Mouse (Mus musculus) heart, embryonic 16.5 days (tissue): ENCODE results near the gene Fut2. TPM values are rescaled to one million over a fixed set of nuclear protein-coding genes. Genes with fewer than 3 reads are reported as not detected.

ENCODE experiments used
- ATAC-seq: fragments of 200-750 bp; cut with Nextera tagmentation; replicated peaks from 2 replicates; pipeline ENCODE4 v1.8.0; 2017; ENCODE audit warnings: moderate number of reproducible peaks; ENCODE audit not compliant: insufficient read depth, low FRiP score; ENCODE audit errors: extremely low read depth
- H3K27ac ChIP-seq: fragments of 300-500 bp; sonication (generic); 2 replicates; pipeline ENCODE4 v1.5.1; 2014; ENCODE audit warnings: mild to moderate bottlenecking, low read length, control low read depth, moderate library complexity
- H3K27me3 ChIP-seq: fragments of 300-500 bp; sonication (generic); 2 replicates; pipeline ENCODE4 v1.6.1; 2014; ENCODE audit warnings: low read length, mixed read lengths; ENCODE audit not compliant: control insufficient read depth, insufficient read depth
- H3K36me3 ChIP-seq: fragments of 300-500 bp; sonication (generic); 2 replicates; pipeline ENCODE4 v1.6.1; 2014; ENCODE audit not compliant: control insufficient read depth, insufficient read depth
- H3K4me1 ChIP-seq: fragments of 300-500 bp; sonication (generic); 2 replicates; pipeline ENCODE4 v1.6.1; 2014; ENCODE audit warnings: low read length, mixed read lengths; ENCODE audit not compliant: control insufficient read depth, insufficient read depth
- H3K4me2 ChIP-seq: fragments of 300-500 bp; sonication (generic); 2 replicates; pipeline ENCODE4 v1.6.1; 2014; ENCODE audit warnings: low read depth, mild to moderate bottlenecking, control low read depth, low read length
- H3K4me3 ChIP-seq: fragments of 300-500 bp; sonication (generic); 2 replicates; pipeline ENCODE4 v1.5.1; 2014; ENCODE audit warnings: mild to moderate bottlenecking, control low read depth, low read length
- H3K9ac ChIP-seq: fragments of 300-500 bp; sonication (generic); 2 replicates; pipeline ENCODE4 v1.6.1; 2014; ENCODE audit warnings: low read length, control low read depth
- H3K9me3 ChIP-seq: fragments of 300-500 bp; sonication (generic); replicated peaks from 2 replicates; pipeline ENCODE4 v1.6.1; 2016; ENCODE audit warnings: low read length; ENCODE audit not compliant: control insufficient read depth
- WGBS: fragments of 180-500 bp; shearing (Covaris S2); extraction: QIAGEN DNeasy Blood & Tissue Kit; methylation state at CpG from one replicate; pipeline ENCODE4 v1.1.7; 2014; 5-methylcytosine and 5-hydroxymethylcytosine counted together
- polyA plus RNA-seq: library from polyadenylated mRNA; unstranded; fragments of >200 nt; fragmentation: Nextera tagmentation; extraction: Ambion mirVana; gene quantifications from 2 replicates; pipeline ENCODE4 v1.2.1, GENCODE M21; 2015

Fut2 gene
- polyA plus RNA-seq, 1 experiment from 2014 or later, result 1.6 TPM

DNA sequence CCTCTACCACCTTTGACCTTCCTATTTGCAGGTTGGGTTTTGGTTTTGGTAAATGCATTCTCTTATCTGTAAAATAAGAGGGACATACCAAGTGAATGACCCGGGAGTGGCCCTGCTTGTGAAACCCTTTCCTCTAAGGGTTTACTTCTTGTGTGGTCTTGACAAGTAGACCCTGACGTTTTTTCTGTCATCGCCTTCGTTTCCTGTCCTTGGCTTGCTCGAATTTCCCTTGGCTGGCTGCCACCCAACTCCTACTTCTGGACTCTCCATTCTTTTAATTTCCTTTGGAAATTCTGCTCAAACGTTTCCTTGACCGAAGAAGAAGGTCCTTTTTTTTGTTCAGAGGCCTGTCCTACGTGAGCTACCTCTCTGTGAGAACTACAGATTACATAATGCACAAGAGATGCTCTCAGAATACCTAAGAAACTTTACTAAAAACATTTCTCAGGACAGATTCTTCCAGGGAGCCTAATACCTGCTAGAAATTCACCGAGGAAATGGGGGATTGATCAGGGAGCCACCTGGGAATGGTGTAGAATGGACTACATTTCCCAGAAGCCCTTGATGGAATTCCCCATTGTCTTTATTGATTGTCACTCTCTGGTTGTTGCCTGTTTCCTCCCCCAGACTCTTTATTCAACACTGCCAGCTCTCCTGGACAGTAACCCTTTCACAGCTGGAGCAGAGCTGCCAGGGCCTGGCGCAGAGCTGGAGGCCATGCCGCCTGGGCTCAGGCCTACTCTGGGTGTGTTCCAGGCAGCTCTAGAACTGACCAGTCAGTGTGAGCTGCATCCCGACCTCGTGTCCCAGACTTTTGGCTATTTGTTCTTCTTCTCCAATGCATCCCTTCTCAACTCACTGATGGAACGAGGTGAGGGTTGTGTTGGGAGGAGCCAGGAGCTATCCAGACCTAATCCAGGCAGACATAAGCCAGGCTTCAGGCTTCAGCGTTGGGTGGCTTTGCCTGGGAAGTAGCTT is 30.2 kb downstream of the Fut2 start:
- Histone ChIP-seq H3K4me3 (no peak overlapping the region), H3K4me1 (peaks cover 33% of the 10 kb centered on the region), H3K27me3 (0 out of 2 replicates have a peak, but pooled peaks cover 2% of the 10 kb centered on the region), H3K27ac (peak overlapping the region; percentile 79), H3K9me3 (no peaks in the 10 kb centered on the region), H3K9ac (no peak overlapping the region), H3K4me2 (peak overlapping the region; percentile 14), H3K36me3 (peaks cover 9% of the 10 kb centered on the region)
- no peak; the same call in 1 of the 2 replicates for ATAC-seq
- 56% methylated on average over 15 of the region's 15 CpGs for WGBS

DNA sequence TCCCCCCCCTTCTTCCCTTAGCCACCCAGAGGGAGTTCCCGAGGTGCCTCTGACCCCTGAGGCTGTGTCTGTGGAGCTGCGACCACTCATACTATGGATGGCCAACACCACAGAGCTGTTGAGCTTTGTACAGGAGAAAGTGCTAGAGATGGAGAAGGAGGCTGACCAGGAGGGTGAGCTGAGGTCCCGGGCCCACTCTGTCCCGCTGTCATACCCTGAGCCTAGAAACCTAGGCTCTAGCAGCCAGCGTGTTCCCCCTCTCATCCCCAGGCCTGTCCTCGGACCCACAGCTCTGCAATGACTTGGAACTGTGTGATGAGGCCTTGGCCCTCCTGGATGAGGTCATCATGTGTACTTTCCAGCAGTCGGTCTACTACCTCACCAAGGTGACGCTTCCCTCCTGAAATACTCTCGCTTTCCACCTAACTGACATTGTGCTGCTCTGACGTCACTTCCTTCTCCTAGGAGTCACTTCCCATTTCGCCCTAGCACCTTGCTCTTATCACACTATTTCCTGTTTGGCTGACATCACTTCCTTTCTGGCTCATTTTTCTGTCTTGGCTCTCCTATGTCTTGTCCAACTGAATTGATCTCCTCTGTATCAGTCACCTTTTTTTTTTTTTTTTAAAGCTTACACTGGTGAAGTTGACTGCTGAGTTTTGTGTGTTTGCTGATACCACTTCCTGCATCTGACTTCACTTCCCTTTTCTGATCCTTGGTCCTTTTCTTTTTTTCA is 31.1 kb downstream of the Fut2 start:
- H3K27me3 ChIP-seq, result 0 out of 2 replicates have a peak, but pooled peaks cover 2% of the 10 kb centered on the region
- H3K9me3 ChIP-seq, result no peaks in the 10 kb centered on the region
- H3K4me1 ChIP-seq, result peaks cover 27% of the 10 kb centered on the region
- WGBS, result 68% methylated on average over 11 of the region's 11 CpGs
- no peak overlapping the region for H3K9ac ChIP-seq
- no peak overlapping the region for H3K4me2 ChIP-seq
- H3K4me3 ChIP-seq, result no peak overlapping the region
- H3K36me3 ChIP-seq, result peaks cover 9% of the 10 kb centered on the region
- H3K27ac ChIP-seq, result peak overlapping the region; percentile 79
- ATAC-seq, result no peak

- no peaks in the 10 kb centered on the region for H3K9me3 ChIP-seq
- 0 out of 2 replicates have a peak overlapping the region, but pooled peaks have one; percentile 21 for H3K27ac ChIP-seq
- peaks cover 20% of the 10 kb centered on the region for H3K4me1 ChIP-seq
- ATAC-seq, result no peak
- peaks cover 9% of the 10 kb centered on the region for H3K36me3 ChIP-seq
- H3K4me2 ChIP-seq, result peak overlapping the region; percentile 64
- peaks cover 9% of the 10 kb centered on the region; the same call in 1 of the 2 replicates for H3K27me3 ChIP-seq
- H3K9ac ChIP-seq, result peak overlapping the region; percentile 62
- peak overlapping the region; percentile 38 for H3K4me3 ChIP-seq
- 29% methylated on average over 34 of the region's 35 CpGs for WGBS
Measured at GRCm38 (mm10) chr7:45632499-45632898, 33.7 kb downstream of the Fut2 start.

DNA sequence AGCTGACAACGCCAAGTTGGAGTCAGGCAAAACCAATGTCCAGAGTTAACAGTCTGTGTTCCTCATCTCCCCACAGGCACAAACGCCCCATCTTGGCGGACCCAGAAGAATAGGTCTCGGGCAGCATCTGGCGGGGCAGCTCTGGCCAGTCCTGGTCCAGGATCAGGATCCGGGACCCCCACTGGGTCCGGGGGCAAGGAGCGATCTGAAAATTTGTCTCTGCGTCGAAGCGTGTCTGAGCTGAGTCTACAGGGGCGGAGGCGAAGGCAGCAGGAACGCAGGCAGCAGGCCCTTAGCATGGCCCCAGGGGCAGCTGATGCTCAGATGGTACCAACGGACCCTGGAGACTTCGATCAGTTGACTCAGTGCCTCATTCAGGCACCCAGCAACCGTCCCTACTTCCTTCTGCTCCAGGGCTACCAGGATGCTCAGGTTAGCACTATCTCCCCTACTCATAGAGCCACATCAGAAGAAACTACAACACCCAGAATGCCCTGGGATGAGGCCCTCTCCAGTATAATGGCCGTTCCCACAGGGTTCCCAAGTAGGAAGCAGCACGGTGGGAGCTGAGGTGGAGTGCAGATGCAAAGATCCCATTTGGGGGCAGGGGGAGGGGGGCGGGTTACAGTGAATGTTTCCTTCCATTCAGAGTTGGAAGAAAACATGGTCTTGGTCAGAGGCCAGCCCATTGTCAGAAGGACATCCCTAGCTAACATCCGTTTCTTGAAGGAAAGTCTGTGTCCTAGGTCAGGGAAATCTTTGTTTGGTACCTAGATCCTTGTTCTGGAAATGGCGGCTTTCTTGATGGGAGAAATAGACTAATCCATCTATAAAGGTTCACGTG is 35.9 kb downstream of the Fut2 start:
- H3K9me3 ChIP-seq, result no peaks in the 10 kb centered on the region
- H3K27me3 ChIP-seq, result peaks cover 10% of the 10 kb centered on the region; the same call in 1 of the 2 replicates
- H3K4me3 ChIP-seq, result no peak overlapping the region; the same call in 1 of the 2 replicates
- WGBS, result 68% methylated on average over 23 of the region's 23 CpGs
- peak overlapping the region; percentile 18; the same call in 1 of the 2 replicates for H3K27ac ChIP-seq
- H3K4me1 ChIP-seq, result peaks cover 13% of the 10 kb centered on the region
- no peaks in the 10 kb centered on the region for H3K36me3 ChIP-seq
- H3K9ac ChIP-seq, result no peak overlapping the region
- peak overlapping the region; percentile 95; the same call in 1 of the 2 replicates for H3K4me2 ChIP-seq
- ATAC-seq, result no peak

DNA sequence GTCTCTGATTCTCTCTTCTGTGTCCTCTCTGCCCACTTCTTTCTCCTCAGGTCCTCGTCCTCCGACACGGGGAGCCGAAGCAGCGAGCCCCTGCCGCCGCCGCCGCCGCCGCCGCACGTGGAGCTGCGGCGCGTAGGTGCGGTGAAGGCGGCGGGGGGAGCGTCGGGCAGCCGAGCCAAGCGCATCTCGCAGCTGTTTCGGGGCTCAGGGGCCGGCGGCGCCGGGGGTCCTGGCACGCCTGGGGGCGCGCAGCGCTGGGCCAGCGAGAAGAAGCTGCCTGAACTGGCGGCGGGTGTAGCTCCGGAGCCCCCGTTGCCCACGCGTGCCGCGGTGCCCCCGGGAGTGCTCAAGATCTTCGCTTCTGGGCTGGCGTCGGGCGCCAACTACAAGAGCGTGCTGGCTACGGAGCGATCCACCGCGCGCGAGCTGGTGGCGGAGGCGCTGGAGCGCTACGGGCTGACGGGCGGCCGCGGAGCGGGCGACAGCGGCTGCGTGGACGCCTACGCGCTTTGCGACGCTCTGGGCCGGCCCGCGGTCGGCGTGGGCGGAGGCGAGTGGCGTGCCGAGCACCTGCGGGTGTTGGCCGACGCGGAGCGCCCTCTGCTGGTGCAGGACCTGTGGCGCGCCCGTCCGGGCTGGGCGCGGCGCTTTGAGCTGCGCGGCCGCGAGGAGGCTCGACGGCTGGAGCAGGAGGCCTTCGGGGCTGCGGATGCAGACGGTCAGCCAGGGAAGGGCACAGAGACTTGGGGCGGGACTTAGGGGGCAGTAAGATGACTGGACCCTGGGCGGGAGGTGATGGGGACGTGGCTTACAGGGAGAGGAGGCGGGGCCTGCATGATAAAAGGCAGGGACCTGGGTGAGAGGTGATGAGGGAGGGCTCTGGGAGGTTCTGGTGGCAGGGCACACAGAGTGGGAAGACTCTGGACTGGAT is 37.6 kb downstream of the Fut2 start:
- no peaks in the 10 kb centered on the region for H3K9me3 ChIP-seq
- H3K36me3 ChIP-seq, result no peaks in the 10 kb centered on the region
- H3K4me2 ChIP-seq, result peak overlapping the region; percentile 95
- H3K4me3 ChIP-seq, result peak overlapping the region; percentile 65
- peak; percentile 67 for ATAC-seq
- peaks cover 10% of the 10 kb centered on the region; the same call in 1 of the 2 replicates for H3K27me3 ChIP-seq
- peak overlapping the region; percentile 86 for H3K9ac ChIP-seq
- peak overlapping the region; percentile 65 for H3K27ac ChIP-seq
- H3K4me1 ChIP-seq, result peaks cover 13% of the 10 kb centered on the region
- WGBS, result 1% methylated on average over 105 of the region's 105 CpGs

DNA sequence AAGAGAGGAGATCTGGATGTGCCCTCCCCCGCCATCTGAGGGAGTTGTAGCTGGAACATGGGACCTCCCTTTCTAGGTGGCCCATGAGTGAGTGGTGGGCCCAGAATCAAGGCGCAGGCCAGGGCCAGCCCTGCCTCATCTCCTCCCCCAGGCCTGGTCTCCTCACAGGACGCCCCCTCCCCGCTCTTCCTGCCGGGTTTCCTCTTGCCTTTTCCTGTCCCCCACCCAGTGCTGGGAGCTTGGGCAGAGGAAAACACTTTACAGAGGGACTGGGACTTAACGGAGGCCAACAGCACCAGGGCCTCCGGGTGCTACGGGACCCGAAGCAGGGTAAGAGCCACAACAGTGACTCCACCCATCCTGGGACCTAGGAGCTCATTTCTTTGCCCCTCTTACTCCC is 38.9 kb downstream of the Fut2 start, which contains the start of gene Rasip1:
Rasip1 (plus strand) TSS at position 228 of the 400 bp plus-strand sequence.
- H3K4me1 ChIP-seq, result peaks cover 4% of the 10 kb centered on the region; the same call in 1 of the 2 replicates
- H3K4me3 ChIP-seq, result peak within 1 kb of the TSS; percentile 65
- no peaks in the 10 kb centered on the region for H3K9me3 ChIP-seq
- peak within 1 kb of the TSS; percentile 86 for H3K9ac ChIP-seq
- peak within 1 kb of the TSS; percentile 95 for H3K4me2 ChIP-seq
- peaks cover 10% of the 10 kb centered on the region; the same call in 1 of the 2 replicates for H3K27me3 ChIP-seq
- WGBS, result 68% methylated on average over 9 of the region's 9 CpGs
- H3K36me3 ChIP-seq, result no peaks in the 10 kb centered on the region
- peak; percentile 61 for ATAC-seq
- H3K27ac ChIP-seq, result peak within 1 kb of the TSS; percentile 65

DNA sequence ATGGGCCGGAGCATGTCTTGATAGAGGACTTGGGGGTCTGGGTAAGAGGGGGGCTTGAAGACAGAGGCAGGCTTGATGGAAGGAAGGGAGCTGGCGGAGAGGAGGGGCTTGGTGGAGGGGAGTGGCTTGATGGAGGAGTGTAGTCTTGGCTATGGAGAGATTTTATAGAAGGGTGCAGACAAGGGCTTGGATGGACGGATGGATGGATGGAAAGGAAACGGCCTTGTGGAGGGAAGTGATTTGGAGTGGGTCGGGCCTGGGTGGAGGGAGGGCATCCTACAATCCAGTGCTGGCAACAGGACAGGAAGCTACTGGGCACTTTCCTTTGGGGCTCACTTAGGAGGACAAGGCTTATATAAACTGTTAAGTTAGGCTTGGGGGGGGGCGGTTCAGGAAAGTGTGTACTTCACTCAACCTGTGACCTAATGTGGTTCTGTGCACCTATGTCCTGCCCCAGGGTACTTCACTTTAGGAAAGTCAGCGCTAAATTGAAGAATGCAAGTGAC is 39.6 kb downstream of the Fut2 start:
- H3K4me3 ChIP-seq, result no peak overlapping the region

More for the DNA sequence above, 39.6 kb downstream of the Fut2 start:
- H3K9me3 ChIP-seq, result no peaks in the 10 kb centered on the region
- WGBS, result 77% methylated on average over 7 of the region's 7 CpGs
- H3K4me1 ChIP-seq, result peaks cover 2% of the 10 kb centered on the region; the same call in 1 of the 2 replicates
- H3K4me2 ChIP-seq, result peak overlapping the region; percentile 8; the same call in 1 of the 2 replicates
- peaks cover 8% of the 10 kb centered on the region; the same call in 1 of the 2 replicates for H3K27me3 ChIP-seq
- no peak overlapping the region for H3K9ac ChIP-seq
- H3K36me3 ChIP-seq, result no peaks in the 10 kb centered on the region
- ATAC-seq, result no peak
- peak overlapping the region; percentile 54 for H3K27ac ChIP-seq
